Mouse (Mus musculus): ENCODE results near the gene Ptprn2. TPM values are rescaled to one million over a fixed set of nuclear protein-coding genes. Genes with fewer than 3 reads are reported as not detected.

The Ptprn2 gene
- polyA plus RNA-seq, 1 experiment, result not detected

- no peak for TF ChIP-seq GATA1 (IDR thresholded peaks at IDR 0.05; ENCODE audit: low read length)
Observed at GRCm38 (mm10) chr12:117239927-117240715, 754.6 kb downstream of the Ptprn2 start.

GRCm38 (mm10) chr12:117242181-117242580, 756.7 kb downstream of the Ptprn2 start:
- no peak for TF ChIP-seq GATA1 (IDR thresholded peaks at IDR 0.05; ENCODE audit: low read length)

DNA sequence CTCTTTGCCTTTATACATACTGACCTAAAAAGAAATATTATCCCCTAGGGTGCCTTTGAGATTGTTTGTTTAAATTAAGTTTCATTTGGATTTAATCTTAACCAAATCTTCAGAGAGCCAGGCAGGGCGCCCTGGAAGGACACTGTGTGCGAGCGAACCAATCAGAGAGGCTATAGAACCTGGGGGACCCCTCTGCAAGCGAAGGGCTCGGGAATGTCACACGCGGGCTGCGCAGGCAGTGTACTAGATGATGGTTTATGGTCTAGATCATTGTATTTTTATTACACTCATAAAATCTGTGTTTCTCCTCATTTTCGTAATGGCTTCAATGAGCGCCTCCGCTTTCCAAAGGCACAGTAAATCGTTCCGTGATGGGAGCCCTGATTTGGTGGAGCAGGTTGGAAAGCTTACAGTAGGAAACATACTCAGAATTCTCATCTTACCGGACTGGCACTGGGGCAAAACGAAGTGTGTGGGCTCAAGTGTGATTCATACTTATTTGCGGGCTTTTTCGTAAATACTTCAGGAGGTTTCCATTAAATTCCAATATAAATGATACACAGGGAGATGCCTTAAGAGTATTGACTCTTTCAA, 760.5 kb downstream of the Ptprn2 start:
- no peak for TF ChIP-seq GATA1 (IDR thresholded peaks at IDR 0.05; ENCODE audit: low read length)

- TF ChIP-seq GATA1 (IDR thresholded peaks at IDR 0.05; ENCODE audit: low read length), result no peak
Observed at GRCm38 (mm10) chr12:117250465-117250864, 764.9 kb downstream of the Ptprn2 start.

DNA sequence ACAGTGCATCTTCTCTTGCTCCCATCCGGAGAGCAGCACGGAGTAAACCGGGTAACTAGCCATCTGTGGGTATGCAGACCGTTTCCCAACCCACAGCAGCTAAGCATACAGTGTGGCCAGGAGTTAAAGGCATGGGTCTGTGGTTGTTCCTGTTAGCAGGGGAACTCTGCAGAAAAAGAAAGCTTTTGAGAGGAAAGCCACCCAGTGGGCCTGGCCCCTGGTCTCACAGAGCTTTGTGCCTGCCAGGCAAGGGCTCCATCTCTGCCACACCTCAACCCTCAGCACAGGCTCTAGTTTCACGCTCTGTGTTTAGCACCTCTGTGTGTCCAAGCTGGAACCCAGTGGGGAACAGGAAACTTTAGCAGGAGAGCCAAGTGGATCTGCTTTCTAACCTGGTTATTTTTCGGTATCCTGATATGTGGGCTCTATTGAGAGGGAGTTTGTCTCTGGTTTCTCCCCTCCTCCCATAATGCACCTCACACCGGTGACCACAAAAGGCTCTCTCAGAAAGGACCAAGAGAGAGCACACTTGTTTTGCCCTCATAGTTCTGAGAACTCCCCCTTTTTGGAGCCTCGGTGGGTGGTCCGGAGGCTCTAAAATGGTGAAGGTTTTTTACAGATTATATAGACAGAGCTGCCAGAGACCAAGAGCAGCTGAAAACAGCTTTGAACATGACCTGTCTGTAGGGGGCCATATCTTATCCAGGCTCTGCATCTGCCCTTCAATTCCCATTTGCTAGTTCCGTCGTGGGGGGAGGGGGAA, 766.3 kb downstream of the Ptprn2 start:
- no peak for TF ChIP-seq GATA1 (IDR thresholded peaks at IDR 0.05; ENCODE audit: low read length)

DNA sequence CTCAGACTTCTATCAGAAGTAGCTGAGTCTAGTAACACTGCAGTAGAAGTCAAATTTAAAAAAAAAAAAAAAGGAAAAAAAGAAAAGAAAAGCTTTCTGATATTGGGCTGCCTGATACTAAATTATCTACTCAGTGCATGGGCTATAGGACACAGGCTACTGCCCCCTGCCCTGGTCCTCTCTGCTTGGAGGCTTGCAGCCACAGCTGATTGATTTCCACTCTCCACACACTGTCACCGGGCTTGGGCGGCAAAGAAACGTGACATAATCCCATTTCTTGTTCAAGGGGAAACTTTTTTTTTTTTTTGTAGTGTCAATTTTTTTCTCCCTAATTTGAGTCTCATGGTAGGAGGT, 766.9 kb downstream of the Ptprn2 start:
- TF ChIP-seq GATA1 (IDR thresholded peaks at IDR 0.05; ENCODE audit: low read length), result no peak

DNA sequence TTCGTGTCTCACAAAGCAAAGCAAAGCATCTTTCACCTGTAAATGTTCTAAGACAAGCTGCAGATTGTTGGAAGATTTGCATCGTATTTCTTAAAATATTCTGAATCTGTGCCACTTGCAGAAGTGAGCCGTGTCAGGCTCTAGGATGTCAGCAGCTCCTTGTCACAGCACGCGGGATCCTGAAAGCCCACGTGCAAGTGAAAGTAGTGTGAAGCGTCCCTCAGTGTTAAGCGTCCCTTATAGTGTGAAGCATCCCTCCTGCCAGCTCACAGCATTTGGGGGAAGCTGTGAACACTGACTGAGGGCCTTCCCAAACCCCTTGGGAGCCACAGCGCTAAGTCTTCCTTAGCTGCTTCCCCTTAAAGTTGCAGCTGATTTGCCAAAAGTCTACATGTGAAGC, 768.8 kb downstream of the Ptprn2 start:
- no peak for TF ChIP-seq GATA1 (IDR thresholded peaks at IDR 0.05; ENCODE audit: low read length)

DNA sequence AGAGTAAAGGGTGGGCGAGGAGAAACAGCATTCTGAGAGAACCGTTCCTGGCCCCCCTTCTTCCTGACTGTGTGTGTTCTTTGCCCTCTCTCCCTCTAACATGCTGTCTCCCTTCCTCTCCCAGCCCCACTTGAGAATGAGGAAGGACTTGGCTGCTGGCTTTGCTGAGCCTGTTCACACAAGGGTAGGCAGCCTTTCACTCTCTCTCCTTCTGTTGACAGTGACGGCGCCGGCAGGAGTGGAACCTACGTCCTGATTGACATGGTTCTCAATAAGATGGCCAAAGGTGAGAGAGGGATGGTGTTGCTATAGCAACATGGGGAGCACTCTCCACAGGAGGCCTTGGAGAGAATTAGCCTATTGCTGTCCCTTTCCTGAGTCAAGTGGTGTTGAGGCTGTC, 769.8 kb downstream of the Ptprn2 start:
- TF ChIP-seq GATA1 (IDR thresholded peaks at IDR 0.05; ENCODE audit: low read length), result no peak

DNA sequence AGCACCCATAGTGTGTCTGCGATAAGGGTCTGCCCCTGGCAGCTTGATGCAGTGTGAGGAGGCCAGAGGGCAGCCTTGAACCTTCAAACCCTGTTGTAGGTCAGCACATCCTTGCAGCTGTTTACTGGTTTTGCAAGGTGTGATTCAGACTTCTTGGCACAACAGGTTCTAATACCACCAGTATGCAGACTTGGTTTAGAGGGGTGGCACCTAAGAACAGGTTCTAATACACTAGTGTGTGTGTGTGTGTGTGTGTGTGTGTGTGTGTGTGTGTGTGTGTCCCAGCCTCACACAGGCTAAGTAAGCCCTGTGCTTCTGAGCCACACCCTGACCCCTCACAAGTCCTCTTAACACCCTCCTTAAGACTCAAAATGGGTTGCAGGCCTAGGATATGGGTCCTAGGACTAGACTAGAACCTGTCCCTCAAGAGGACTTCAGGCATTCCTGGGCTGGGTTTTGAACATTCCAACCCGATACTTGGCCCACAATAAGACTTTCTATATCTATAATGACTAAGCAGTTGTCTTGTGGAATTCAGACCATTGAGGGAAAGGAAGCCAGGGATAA, 770.3 kb downstream of the Ptprn2 start:
- TF ChIP-seq GATA1 (IDR thresholded peaks at IDR 0.05; ENCODE audit: low read length), result no peak

- no peak for TF ChIP-seq GATA1 (IDR thresholded peaks at IDR 0.05; ENCODE audit: low read length)
Observed at GRCm38 (mm10) chr12:117256849-117257204, 771.3 kb downstream of the Ptprn2 start.

- TF ChIP-seq GATA1 (IDR thresholded peaks at IDR 0.05; ENCODE audit: low read length), result no peak
Observed at GRCm38 (mm10) chr12:117257205-117257920, 771.8 kb downstream of the Ptprn2 start.

GRCm38 (mm10) chr12:117257921-117258497, 772.5 kb downstream of the Ptprn2 start:
- no peak for TF ChIP-seq GATA1 (IDR thresholded peaks at IDR 0.05; ENCODE audit: low read length)

DNA sequence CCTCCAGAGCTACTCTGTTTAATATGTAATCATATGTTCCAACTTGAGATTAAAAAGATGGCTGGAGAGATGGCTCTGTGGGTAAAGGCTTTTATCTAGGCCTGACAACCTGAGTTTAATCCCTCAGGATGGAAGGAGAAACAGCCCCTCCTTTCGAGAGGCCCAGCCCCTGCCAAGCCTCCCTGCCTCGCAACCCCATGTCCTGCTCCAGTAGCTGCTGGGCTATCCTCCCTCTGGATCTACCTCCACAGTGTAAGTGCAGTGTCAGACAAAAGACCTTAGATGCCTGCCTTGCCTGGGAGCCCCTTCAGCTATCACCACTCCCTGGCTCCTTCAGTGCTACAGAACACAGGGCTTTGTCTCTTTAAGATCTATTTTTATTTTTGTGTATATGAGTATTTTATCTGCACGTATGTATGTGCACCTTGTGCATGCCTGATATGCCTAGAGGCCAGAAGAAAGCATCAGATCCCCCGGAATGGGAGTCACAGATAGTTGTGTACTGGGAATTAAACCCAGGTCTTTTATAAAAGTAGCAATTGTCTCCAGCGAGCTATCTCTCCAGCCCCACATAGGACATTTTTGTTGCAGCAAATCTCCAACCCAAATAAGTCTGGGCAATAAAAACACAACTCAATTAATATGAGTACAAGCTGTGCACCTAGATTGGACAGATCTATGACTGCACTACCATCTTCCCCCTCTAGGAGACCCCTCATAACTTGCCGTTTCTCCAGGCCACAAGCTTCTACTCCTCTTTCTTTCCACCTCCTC, 775.1 kb downstream of the Ptprn2 start:
- TF ChIP-seq GATA1 (IDR thresholded peaks at IDR 0.05; ENCODE audit: low read length), result no peak

GRCm38 (mm10) chr12:117261165-117261440, 775.6 kb downstream of the Ptprn2 start:
- no peak for TF ChIP-seq GATA1 (IDR thresholded peaks at IDR 0.05; ENCODE audit: low read length)

- no peak for TF ChIP-seq GATA1 (IDR thresholded peaks at IDR 0.05; ENCODE audit: low read length)
Observed at GRCm38 (mm10) chr12:117262003-117262402, 776.5 kb downstream of the Ptprn2 start.
